Mouse (Mus musculus) liver, postnatal 0 days (tissue): ENCODE measurements around the gene Trir.

Experiments
- CTCF ChIP-seq: sonication (generic); IDR thresholded peaks from 2 replicates; pipeline ENCODE4 v1.5.1; 2016; ENCODE audit warnings: antibody characterized with exemption, low read depth
- EP300 ChIP-seq: IDR thresholded peaks from 2 replicates; pipeline ENCODE4 v1.6.1; 2016; ENCODE audit warnings: antibody characterized with exemption, low read depth, mild to moderate bottlenecking

DNA sequence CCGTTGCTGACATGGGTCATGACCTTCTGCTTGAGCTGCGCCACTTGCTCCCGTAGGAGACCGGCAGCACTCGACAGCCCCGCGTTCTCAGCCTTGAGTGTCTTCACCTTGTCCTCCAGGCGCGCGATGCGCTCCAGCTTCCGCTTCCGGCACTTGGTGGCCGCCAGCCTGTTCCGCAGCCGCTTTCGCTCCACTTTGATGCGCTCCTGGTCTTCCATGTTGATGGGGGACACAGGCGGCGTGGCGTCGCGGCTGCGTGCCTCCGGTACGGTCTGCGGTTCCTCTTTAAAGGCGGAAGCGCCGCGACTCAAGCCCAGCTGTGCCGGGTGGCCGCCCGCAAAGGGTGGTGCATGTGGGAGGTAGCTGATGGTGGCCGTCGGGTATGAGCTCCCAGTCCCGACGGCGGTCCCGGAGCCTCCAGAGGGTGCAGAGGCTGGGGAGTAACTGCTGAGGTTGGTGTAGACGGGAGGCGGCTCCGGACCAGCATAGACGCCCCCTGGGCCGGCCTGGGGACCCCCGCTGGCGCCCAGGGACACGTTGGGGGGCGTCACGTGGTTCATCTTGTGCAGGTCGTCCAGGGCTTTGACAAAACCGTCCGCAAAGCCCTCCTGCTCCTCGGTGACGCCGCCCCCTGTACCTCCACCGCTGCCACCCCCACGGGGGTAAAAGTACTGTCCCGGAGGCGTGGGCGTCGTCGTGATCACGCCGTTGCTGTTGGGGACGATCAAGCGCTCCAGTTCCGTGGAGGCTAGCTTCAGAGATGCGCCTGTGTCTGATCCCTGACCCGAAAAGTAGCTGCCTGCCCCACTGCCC lies 49.0 kb upstream of the Trir start:
- TF ChIP-seq EP300 (no peak), CTCF (no peak)
